Mouse (Mus musculus) heart, embryonic 14.5 days (tissue): ENCODE measurements around the gene B3galt2. TPM values are rescaled to one million over a fixed set of nuclear protein-coding genes. Genes with fewer than 3 reads are reported as not detected.

Experiments used
- ATAC-seq: fragments of 200-750 bp; cut with Nextera tagmentation; 2 replicates; pipeline ENCODE4 v1.8.0; 2017; ENCODE audit warnings: low read depth, moderate TSS enrichment; ENCODE audit not compliant: insufficient number of reproducible peaks, insufficient read depth, low FRiP score
- H3K27ac ChIP-seq, 2 experiments: fragments of 200-500 bp in 1 of 2; fragments of 300-500 bp in 1 of 2; sonication (generic) in 1 of 2; replicated peaks in 1 of 2; 2 replicates each; pipeline ENCODE4 v1.5.1; 2012 to 2014; ENCODE audit warnings: low read depth in 2 of 2, low read length in 2 of 2, control low read depth in 1 of 2, mild to moderate bottlenecking in 1 of 2, mixed read lengths in 1 of 2; ENCODE audit not compliant: control insufficient read depth in 1 of 2, insufficient read depth in 1 of 2
- H3K27me3 ChIP-seq: fragments of 300-500 bp; sonication (generic); 2 replicates; pipeline ENCODE4 v1.6.1; 2014; ENCODE audit warnings: mild to moderate bottlenecking, low read length, control low read depth; ENCODE audit not compliant: control insufficient read depth, insufficient read depth
- H3K36me3 ChIP-seq: fragments of 300-500 bp; sonication (generic); 2 replicates; pipeline ENCODE4 v1.6.1; 2014; ENCODE audit warnings: mild to moderate bottlenecking, control low read depth, low read length, mixed read lengths; ENCODE audit not compliant: control insufficient read depth, insufficient read depth
- H3K4me1 ChIP-seq, 2 experiments: fragments of 200-500 bp in 1 of 2; fragments of 300-500 bp in 1 of 2; sonication (generic) in 1 of 2; 2 replicates each; pipeline ENCODE4 v1.6.1; 2012 to 2014; ENCODE audit warnings: low read length in 2 of 2, control low read depth in 1 of 2, mixed read lengths in 1 of 2; ENCODE audit not compliant: control insufficient read depth in 2 of 2, insufficient read depth in 2 of 2
- H3K4me2 ChIP-seq: fragments of 300-500 bp; sonication (generic); 2 replicates; pipeline ENCODE4 v1.6.1; 2014; ENCODE audit warnings: mild to moderate bottlenecking, low read length
- H3K4me3 ChIP-seq, 2 experiments: fragments of 200-500 bp in 1 of 2; fragments of 300-500 bp in 1 of 2; sonication (generic) in 1 of 2; 2 replicates each; pipeline ENCODE4 v1.5.1; 2012 to 2014; ENCODE audit warnings: low read length in 2 of 2, mild to moderate bottlenecking in 2 of 2, control low read depth in 1 of 2, low read depth in 1 of 2, moderate library complexity in 1 of 2; ENCODE audit not compliant: control insufficient read depth in 1 of 2, insufficient read depth in 1 of 2
- H3K9ac ChIP-seq: fragments of 300-500 bp; sonication (generic); 2 replicates; pipeline ENCODE4 v1.6.1; 2014; ENCODE audit warnings: mild to moderate bottlenecking, low read length
- H3K9me3 ChIP-seq: fragments of 300-500 bp; sonication (generic); 2 replicates; pipeline ENCODE4 v1.6.1; 2016; ENCODE audit warnings: low read length, control low read depth; ENCODE audit not compliant: control insufficient read depth
- WGBS: fragments of 180-500 bp; shearing (Covaris S2); extraction: QIAGEN DNeasy Blood & Tissue Kit; methylation state at CpG from one replicate; pipeline ENCODE4 v1.1.7; 2014; 5-methylcytosine and 5-hydroxymethylcytosine counted together
- polyA plus RNA-seq: library from polyadenylated mRNA; unstranded; fragments of >200 nt; fragmentation: Nextera tagmentation; extraction: Ambion mirVana; gene quantifications from 2 replicates; pipeline ENCODE4 v1.2.1, GENCODE M21; 2014

Gene B3galt2
- polyA plus RNA-seq, 1 experiment from 2014 or later: 0.47 TPM

GRCm38 (mm10) chr1:143632361-143632760, 8.1 kb upstream of the B3galt2 start:
- Histone ChIP-seq H3K4me2 (no peak overlapping the region), H3K9ac (no peak overlapping the region), H3K36me3 (peaks cover under 1% of the 10 kb centered on the region; the same call in 1 of the 2 replicates), H3K9me3 (no peaks in the 10 kb centered on the region), H3K27me3 (no peaks in the 10 kb centered on the region), H3K4me3 (no peak overlapping the region), H3K4me1 (no peaks in the 10 kb centered on the region), H3K27ac (no peak overlapping the region)
- 75% methylated on average over 1 of the region's 1 CpGs for WGBS
- ATAC-seq: no peak

GRCm38 (mm10) chr1:143632854-143633587, 7.4 kb upstream of the B3galt2 start:
- Histone ChIP-seq H3K9me3 (no peaks in the 10 kb centered on the region), H3K27ac (no peak overlapping the region), H3K4me1 (no peaks in the 10 kb centered on the region), H3K4me3 (no peak overlapping the region), H3K36me3 (no peaks in the 10 kb centered on the region), H3K4me2 (no peak overlapping the region), H3K27me3 (no peaks in the 10 kb centered on the region), H3K9ac (no peak overlapping the region)
- ATAC-seq: no peak
- 74% methylated on average over 2 of the region's 2 CpGs for WGBS

- no peak overlapping the region for H3K4me2 ChIP-seq
- H3K4me1 ChIP-seq: no peaks in the 10 kb centered on the region
- no peaks in the 10 kb centered on the region for H3K9me3 ChIP-seq
- no peak overlapping the region for H3K4me3 ChIP-seq
- H3K27me3 ChIP-seq: no peaks in the 10 kb centered on the region
- peaks cover 6% of the 10 kb centered on the region; the same call in 1 of the 2 replicates for H3K36me3 ChIP-seq
- no peak overlapping the region for H3K9ac ChIP-seq
- WGBS: 97% methylated on average over 2 of the region's 2 CpGs
- H3K27ac ChIP-seq: no peak overlapping the region
- ATAC-seq: no peak
Measured at GRCm38 (mm10) chr1:143644221-143644620, 3.8 kb downstream of the B3galt2 start.

GRCm38 (mm10) chr1:143645386-143645785, 4.9 kb downstream of the B3galt2 start:
- 73% methylated on average over 4 of the region's 4 CpGs for WGBS
- ATAC-seq: no peak
- H3K9ac ChIP-seq: no peak overlapping the region
- H3K4me1 ChIP-seq: no peaks in the 10 kb centered on the region
- no peaks in the 10 kb centered on the region for H3K9me3 ChIP-seq
- peaks cover 11% of the 10 kb centered on the region for H3K36me3 ChIP-seq
- H3K4me2 ChIP-seq: no peak overlapping the region
- no peak overlapping the region for H3K27ac ChIP-seq
- H3K27me3 ChIP-seq: no peaks in the 10 kb centered on the region
- no peak overlapping the region for H3K4me3 ChIP-seq

- ATAC-seq: no peak
- no peak overlapping the region for H3K4me3 ChIP-seq
- no peaks in the 10 kb centered on the region for H3K9me3 ChIP-seq
- no peaks in the 10 kb centered on the region for H3K4me1 ChIP-seq
- no peaks in the 10 kb centered on the region for H3K27me3 ChIP-seq
- no peak overlapping the region for H3K4me2 ChIP-seq
- no peak overlapping the region for H3K27ac ChIP-seq
- H3K36me3 ChIP-seq: peaks cover 14% of the 10 kb centered on the region
- WGBS: 81% methylated on average over 4 of the region's 4 CpGs
- no peak overlapping the region for H3K9ac ChIP-seq
Measured at GRCm38 (mm10) chr1:143646219-143646618, 5.8 kb downstream of the B3galt2 start.

- H3K9me3 ChIP-seq: no peaks in the 10 kb centered on the region
- no peak for ATAC-seq
- no peak overlapping the region for H3K9ac ChIP-seq
- no peak overlapping the region for H3K4me3 ChIP-seq
- no peak overlapping the region for H3K27ac ChIP-seq
- WGBS: 91% methylated on average over 2 of the region's 2 CpGs
- H3K36me3 ChIP-seq: peaks cover 21% of the 10 kb centered on the region
- no peaks in the 10 kb centered on the region for H3K27me3 ChIP-seq
- H3K4me2 ChIP-seq: no peak overlapping the region
- no peaks in the 10 kb centered on the region for H3K4me1 ChIP-seq
Measured at GRCm38 (mm10) chr1:143650317-143650716, 9.9 kb downstream of the B3galt2 start.

- H3K4me3 ChIP-seq: no peak overlapping the region
- no peaks in the 10 kb centered on the region for H3K9me3 ChIP-seq
- ATAC-seq: no peak
- H3K9ac ChIP-seq: no peak overlapping the region
- H3K4me2 ChIP-seq: no peak overlapping the region
- no peak overlapping the region for H3K27ac ChIP-seq
- no peaks in the 10 kb centered on the region for H3K4me1 ChIP-seq
- peaks cover 16% of the 10 kb centered on the region for H3K36me3 ChIP-seq
- no peaks in the 10 kb centered on the region for H3K27me3 ChIP-seq
- 93% methylated on average over 3 of the region's 3 CpGs for WGBS
Measured at GRCm38 (mm10) chr1:143653646-143654045, 13.2 kb downstream of the B3galt2 start.

GRCm38 (mm10) chr1:143663197-143663596, 22.7 kb downstream of the B3galt2 start:
- Histone ChIP-seq H3K4me3 (no peak overlapping the region), H3K9ac (no peak overlapping the region), H3K36me3 (peaks cover 39% of the 10 kb centered on the region), H3K4me2 (no peak overlapping the region), H3K9me3 (no peaks in the 10 kb centered on the region), H3K27ac (no peak overlapping the region), H3K4me1 (peaks cover 0 to 3% of the 10 kb centered on the region in 2 experiments; a peak in 1 of 4 replicates), H3K27me3 (no peaks in the 10 kb centered on the region)
- no peak for ATAC-seq
- WGBS: 98% methylated on average over 2 of the region's 2 CpGs
